Mouse (Mus musculus) embryonic fibroblast, embryonic 13.5 days (primary cell): ENCODE data around the gene Ambra1.

Experiments
- CTCF ChIP-seq: IDR thresholded peaks from 2 replicates; pipeline ENCODE4 v1.5.1; 2011; ENCODE audit warnings: mild to moderate bottlenecking, control low read depth, low read length, moderate library complexity, borderline replicate concordance; ENCODE audit not compliant: insufficient read depth
- POLR2A ChIP-seq: IDR thresholded peaks from 2 replicates; pipeline ENCODE4 v1.6.1; 2011; ENCODE audit warnings: low read depth, mild to moderate bottlenecking, control low read depth, low read length, moderate library complexity

GRCm38 (mm10) chr2:91859423-91859822 lies 129.5 kb downstream of the Ambra1 start:
- no peak for TF ChIP-seq CTCF
- TF ChIP-seq POLR2A: no peak
